ENCODE assay signal across 27 mouse cellular contexts in genomic region chr9:57493532-57493931, GRCm38 (mm10). TPM values are rescaled to one million over a fixed set of nuclear protein-coding genes. Genes with fewer than 3 reads are reported as not detected.
"Had no signal": no experiment of that assay in that cellular context is flagged by ENCODE, and none has a peak within 500 bp of the region (broad histone marks: within the 10 kb centered on the region; RNA-seq: fewer than 3 reads in every experiment).

No protein-coding gene starts in this region.

- ATAC-seq: hindbrain, postnatal 0 days; intestine, embryonic 16.5 days had no signal

- H3K27ac ChIP-seq: heart, adult 2 months; hindbrain, embryonic 13.5 days; hindbrain, embryonic 15.5 days; hindbrain, postnatal 0 days; kidney, embryonic 15.5 days; kidney, postnatal 0 days; layer of hippocampus, adult 2 months; left cerebral cortex, adult 2 months; limb, embryonic 10.5 days; limb, embryonic 12.5 days; liver, embryonic 13.5 days; liver, embryonic 15.5 days had no signal

- H3K9ac ChIP-seq: heart, embryonic 12.5 days; hindbrain, embryonic 13.5 days; hindbrain, embryonic 15.5 days; kidney, embryonic 15.5 days; limb, embryonic 12.5 days; liver, embryonic 13.5 days; liver, embryonic 15.5 days had no signal

- H3K36me3 ChIP-seq: heart, embryonic 12.5 days; hindbrain, embryonic 13.5 days; hindbrain, embryonic 15.5 days; kidney, embryonic 15.5 days; limb, embryonic 10.5 days; limb, embryonic 12.5 days; liver, embryonic 13.5 days; liver, embryonic 15.5 days had no signal

- H3K27me3 ChIP-seq: hindbrain, embryonic 15.5 days had no signal

- H3K4me1 ChIP-seq: kidney, embryonic 15.5 days; limb, embryonic 10.5 days; limb, embryonic 12.5 days; liver, embryonic 13.5 days; liver, embryonic 15.5 days had no signal

- H3K4me2 ChIP-seq: heart, embryonic 12.5 days; hindbrain, embryonic 13.5 days; hindbrain, embryonic 15.5 days; kidney, embryonic 15.5 days; limb, embryonic 12.5 days; liver, embryonic 11.5 days; liver, embryonic 13.5 days; liver, embryonic 15.5 days had no signal

- H3K9me3 ChIP-seq: hindbrain, embryonic 13.5 days; hindbrain, embryonic 15.5 days; kidney, embryonic 15.5 days; limb, embryonic 10.5 days; limb, embryonic 12.5 days; liver, embryonic 13.5 days; liver, embryonic 15.5 days had no signal

- DNase-seq: gastrocnemius, postnatal 14 days; gastrocnemius, postnatal 36 days; heart, adult 11 months; heart, adult 2 months; kidney, adult 11 months; kidney, adult 2 months; kidney, adult 9 months; kidney, postnatal 14 days; kidney, postnatal 36 days; liver; liver, embryonic 13.5 days had no signal

- H3K4me3 ChIP-seq: heart, adult 2 months; heart, embryonic 12.5 days; hindbrain, embryonic 13.5 days; hindbrain, embryonic 15.5 days; kidney, embryonic 15.5 days; layer of hippocampus, adult 2 months; left cerebral cortex, adult 2 months; limb, embryonic 10.5 days; limb, embryonic 12.5 days; liver, embryonic 13.5 days; liver, embryonic 15.5 days had no signal

RNA-seq across cellular contexts. Expression of gene Rpp25, which starts 10.3 kb away (rescaled TPM):
- total RNA-seq: gastrocnemius, adult 18-20 months; gastrocnemius, adult 8-10 months; gastrocnemius, postnatal 14 days; gastrocnemius, postnatal 36 days; hematopoietic stem cell, adult 5-6 weeks had no signal
